ENCODE assay signal across 8 mouse cellular contexts in the genomic region with DNA sequence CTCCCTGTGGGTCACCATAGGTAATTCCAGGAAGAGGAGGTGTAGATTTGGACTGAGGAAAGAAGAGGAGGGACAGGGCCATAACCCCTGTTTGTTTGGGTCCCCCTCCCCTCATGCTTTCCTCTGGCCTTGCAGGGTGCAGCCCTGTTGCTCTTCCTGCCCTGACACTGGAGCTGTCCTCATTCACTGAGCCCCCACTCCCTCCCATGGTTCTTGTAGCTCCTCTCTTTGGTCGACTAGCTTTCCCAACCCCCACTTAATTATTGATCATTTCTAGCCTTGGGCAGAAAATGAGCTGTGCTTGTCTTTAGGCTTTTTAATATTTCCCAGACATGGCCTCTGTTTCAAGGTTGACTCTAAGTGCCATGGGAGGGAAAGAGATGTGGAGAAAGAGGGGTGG. TPM values are rescaled to one million over a fixed set of nuclear protein-coding genes. Genes with fewer than 3 reads are reported as not detected.
DNase-seq lines count a peak whose midpoint lies in the region; ATAC-seq and TF ChIP-seq lines count a peak whose summit lies in the region.

No protein-coding gene starts in this region.

- 36% methylated on average over 1 of the region's 1 CpGs for WGBS in heart, postnatal 0 days
- WGBS in hindbrain, embryonic 15.5 days, result 10% methylated on average over 1 of the region's 1 CpGs
- WGBS in midbrain, postnatal 0 days, result 10% methylated on average over 1 of the region's 1 CpGs

- peaks cover 14% of the 10 kb centered on the region for H3K36me3 ChIP-seq in heart, postnatal 0 days (replicated peaks; ENCODE audit: control insufficient read depth, insufficient read depth, low read length)
- H3K36me3 ChIP-seq in hindbrain, embryonic 15.5 days, result 0 out of 2 replicates have a peak, but pooled peaks cover 8% of the 10 kb centered on the region
- peaks cover 8% of the 10 kb centered on the region; the same call in 1 of the 2 replicates for H3K36me3 ChIP-seq in midbrain, postnatal 0 days (ENCODE audit: insufficient read depth, low read length)

- H3K27ac ChIP-seq in heart, postnatal 0 days (ENCODE audit: low read depth), result peak overlapping the region; percentile 96
- H3K27ac ChIP-seq in brown adipose tissue, adult 24 weeks (replicated peaks; ENCODE audit: low read depth, low read length), result peak overlapping the region; percentile 96
- H3K27ac ChIP-seq in hindbrain, embryonic 15.5 days (replicated peaks), result no peak overlapping the region
- peak overlapping the region; percentile 87; the same call in 1 of the 2 replicates for H3K27ac ChIP-seq in midbrain, postnatal 0 days (ENCODE audit: low read depth, low read length)

- H3K9ac ChIP-seq in heart, postnatal 0 days (replicated peaks; ENCODE audit: low read depth, low read length), result peak overlapping the region; percentile 83
- peak overlapping the region; percentile 75 for H3K9ac ChIP-seq in hindbrain, embryonic 15.5 days
- peak overlapping the region; percentile 80; the same call in 1 of the 2 replicates for H3K9ac ChIP-seq in midbrain, postnatal 0 days (replicated peaks; ENCODE audit: low read length, poor library complexity, severe bottlenecking)

- peak overlapping the region; percentile 65 for H3K4me3 ChIP-seq in heart, postnatal 0 days (ENCODE audit: low read depth, low read length)
- peak overlapping the region; percentile 65 for H3K4me3 ChIP-seq in brown adipose tissue, adult 24 weeks (ENCODE audit: insufficient read depth, low read depth, low read length)
- peak overlapping the region; percentile 91 for H3K4me3 ChIP-seq in hindbrain, embryonic 15.5 days
- H3K4me3 ChIP-seq in midbrain, postnatal 0 days (ENCODE audit: low read depth, low read length), result peak overlapping the region; percentile 73

- intact Hi-C loops in heart, postnatal 10 days (cut with DNase I), result no loop called here
- intact Hi-C loops in left cerebral cortex, postnatal 36 days (cut with DNase I), result no loop called here

- TF ChIP-seq CTCF in heart, postnatal 0 days (IDR thresholded peaks at IDR 0.05; ENCODE audit: low read depth), result no peak
- TF ChIP-seq CTCF in midbrain, postnatal 0 days (IDR thresholded peaks at IDR 0.05), result no peak

- no peak for TF ChIP-seq EP300 in heart, postnatal 0 days (IDR thresholded peaks at IDR 0.05; ENCODE audit: low read depth)

- peak overlapping the region; percentile 85 for H3K4me2 ChIP-seq in heart, postnatal 0 days (ENCODE audit: low read depth, low read length)
- peak overlapping the region; percentile 97 for H3K4me2 ChIP-seq in hindbrain, embryonic 15.5 days
- H3K4me2 ChIP-seq in midbrain, postnatal 0 days (ENCODE audit: low read depth, low read length, poor library complexity, severe bottlenecking), result peak overlapping the region; percentile 93

- peaks cover 9% of the 10 kb centered on the region for H3K4me1 ChIP-seq in heart, postnatal 0 days (ENCODE audit: control insufficient read depth, insufficient read depth)
- peaks cover 11% of the 10 kb centered on the region; the same call in 1 of the 2 replicates for H3K4me1 ChIP-seq in brown adipose tissue, adult 24 weeks (ENCODE audit: control insufficient read depth, insufficient read depth, insufficient read length, low read length)
- peaks cover 34% of the 10 kb centered on the region for H3K4me1 ChIP-seq in hindbrain, embryonic 15.5 days (replicated peaks)
- peaks cover 9% of the 10 kb centered on the region; the same call in 1 of the 2 replicates for H3K4me1 ChIP-seq in midbrain, postnatal 0 days (ENCODE audit: insufficient read depth, low read length)

- ATAC-seq in heart, postnatal 0 days (ENCODE audit: insufficient read depth, low read depth), result no peak
- ATAC-seq in hindbrain, embryonic 15.5 days (ENCODE audit: low FRiP score, low read depth), result no peak
- ATAC-seq in midbrain, postnatal 0 days (ENCODE audit: low FRiP score), result no peak
- no peak for ATAC-seq in erythroid progenitor cell, adult 5-6 weeks (replicated peaks; ENCODE audit: low FRiP score, poor library complexity, severe bottlenecking)

- no peak for DNase-seq in heart, postnatal 0 days (ENCODE audit: low spot score)
- DNase-seq in heart, postnatal 10 days, result no peak
- DNase-seq in midbrain, postnatal 0 days (ENCODE audit: low spot score), result no peak
- no peak for DNase-seq in spleen, postnatal 36 days (ENCODE audit: low spot score in 2 of 2)
- no peak for DNase-seq in left cerebral cortex, postnatal 36 days (ENCODE audit: low spot score in 2 of 2)

- H3K9me3 ChIP-seq in heart, postnatal 0 days (replicated peaks; ENCODE audit: control insufficient read depth, low read length), result no peaks in the 10 kb centered on the region
- no peaks in the 10 kb centered on the region for H3K9me3 ChIP-seq in hindbrain, embryonic 15.5 days
- H3K9me3 ChIP-seq in midbrain, postnatal 0 days (ENCODE audit: low read length), result no peaks in the 10 kb centered on the region

- no peaks in the 10 kb centered on the region for H3K27me3 ChIP-seq in heart, postnatal 0 days (ENCODE audit: control insufficient read depth, insufficient read depth, low read length)
- H3K27me3 ChIP-seq in hindbrain, embryonic 15.5 days, result no peaks in the 10 kb centered on the region
- no peaks in the 10 kb centered on the region for H3K27me3 ChIP-seq in midbrain, postnatal 0 days (ENCODE audit: insufficient read depth, low read length)

RNA-seq across cellular contexts. Expression of a gene that starts 2.2 kb away (rescaled TPM):
- total RNA-seq in heart, postnatal 0 days (2014; rRNA removed; ENCODE audit: low replicate concordance), result 28.6 and 35.6 TPM in 2 replicates
- polyA plus RNA-seq in heart, postnatal 0 days (2015; fragmentation: Nextera tagmentation; extraction: Ambion mirVana), result 22.5 and 23.0 TPM in 2 replicates
- 10 to 100 TPM; 28.8 to 35.2 TPM for total RNA-seq in heart, postnatal 10 days (2021)
- 11.9 and 16.3 TPM in 2 replicates for polyA plus RNA-seq in brown adipose tissue, adult 24 weeks (2012; ENCODE audit: insufficient read depth, insufficient read length, missing spikeins)
- 66.5 and 69.9 TPM in 2 replicates for polyA plus RNA-seq in hindbrain, embryonic 15.5 days (2015; fragmentation: Nextera tagmentation; extraction: Ambion mirVana)
- total RNA-seq in midbrain, postnatal 0 days (2014; rRNA removed), result 78.9 and 93.8 TPM in 2 replicates
- 77.3 and 84.0 TPM in 2 replicates for polyA plus RNA-seq in midbrain, postnatal 0 days (2015; fragmentation: Nextera tagmentation; extraction: Ambion mirVana)
- 10 to 100 TPM; 24.9 to 27.0 TPM for total RNA-seq in left cerebral cortex, postnatal 36 days (2021)
- total RNA-seq in erythroid progenitor cell, adult 5-6 weeks (2015; ENCODE audit: low replicate concordance), result 5.9 and 7.6 TPM in 2 replicates
- total RNA-seq in erythroid progenitor cell, adult 5-6 weeks (2017; ENCODE audit: low replicate concordance), result 7.2 and 8.4 TPM in 2 replicates

RNA-seq across cellular contexts. Expression of a gene that starts 2.9 kb away (rescaled TPM):
- total RNA-seq in heart, postnatal 0 days (2014; rRNA removed; ENCODE audit: low replicate concordance), result 28.0 and 64.4 TPM in 2 replicates
- polyA plus RNA-seq in heart, postnatal 0 days (2015; fragmentation: Nextera tagmentation; extraction: Ambion mirVana), result 27.8 and 28.4 TPM in 2 replicates
- 10 to 100 TPM; 27.7 TPM for total RNA-seq in heart, postnatal 10 days (2021)
- 22.1 and 23.5 TPM in 2 replicates for polyA plus RNA-seq in brown adipose tissue, adult 24 weeks (2012; ENCODE audit: insufficient read depth, insufficient read length, missing spikeins)
- 34.5 and 36.6 TPM in 2 replicates for polyA plus RNA-seq in hindbrain, embryonic 15.5 days (2015; fragmentation: Nextera tagmentation; extraction: Ambion mirVana)
- total RNA-seq in midbrain, postnatal 0 days (2014; rRNA removed), result 36.5 and 37.1 TPM in 2 replicates
- 34.8 and 36.5 TPM in 2 replicates for polyA plus RNA-seq in midbrain, postnatal 0 days (2015; fragmentation: Nextera tagmentation; extraction: Ambion mirVana)
- 10 to 100 TPM; 21.6 to 22.9 TPM for total RNA-seq in left cerebral cortex, postnatal 36 days (2021)
- total RNA-seq in erythroid progenitor cell, adult 5-6 weeks (2015; ENCODE audit: low replicate concordance), result 27.8 and 38.6 TPM in 2 replicates
- total RNA-seq in erythroid progenitor cell, adult 5-6 weeks (2017; ENCODE audit: low replicate concordance), result 19.0 and 36.1 TPM in 2 replicates

RNA-seq across cellular contexts. Expression of a gene that starts 22.9 kb away (rescaled TPM):
- total RNA-seq in heart, postnatal 0 days (2014; rRNA removed; ENCODE audit: low replicate concordance), result 0.11 and 0.15 TPM in 2 replicates
- 0.49 and 0.67 TPM in 2 replicates for polyA plus RNA-seq in heart, postnatal 0 days (2015; fragmentation: Nextera tagmentation; extraction: Ambion mirVana)
- total RNA-seq in heart, postnatal 10 days (2021), result under 1 TPM; 0.37 to 0.38 TPM
- polyA plus RNA-seq in brown adipose tissue, adult 24 weeks (2012; ENCODE audit: insufficient read depth, insufficient read length, missing spikeins), result 0.63 and 1.5 TPM in 2 replicates
- 0.47 and 0.72 TPM in 2 replicates for polyA plus RNA-seq in hindbrain, embryonic 15.5 days (2015; fragmentation: Nextera tagmentation; extraction: Ambion mirVana)
- total RNA-seq in midbrain, postnatal 0 days (2014; rRNA removed), result 0.27 TPM in 1 of 2 replicates, not detected in the other
- polyA plus RNA-seq in midbrain, postnatal 0 days (2015; fragmentation: Nextera tagmentation; extraction: Ambion mirVana), result 0.32 TPM in 2 replicates
- total RNA-seq in left cerebral cortex, postnatal 36 days (2021), result 1 to 10 TPM; 1.1 TPM
- 0.84 and 1.1 TPM in 2 replicates for total RNA-seq in erythroid progenitor cell, adult 5-6 weeks (2015; ENCODE audit: low replicate concordance)
- total RNA-seq in erythroid progenitor cell, adult 5-6 weeks (2017; ENCODE audit: low replicate concordance), result not detected in 2 replicates

RNA-seq across cellular contexts. Expression of a gene that starts 30.5 kb away (rescaled TPM):
- 108 and 126 TPM in 2 replicates for total RNA-seq in heart, postnatal 0 days (2014; rRNA removed; ENCODE audit: low replicate concordance)
- polyA plus RNA-seq in heart, postnatal 0 days (2015; fragmentation: Nextera tagmentation; extraction: Ambion mirVana), result 88.4 and 89.4 TPM in 2 replicates
- 10 to 100 TPM; 58.4 to 65.6 TPM for total RNA-seq in heart, postnatal 10 days (2021)
- polyA plus RNA-seq in brown adipose tissue, adult 24 weeks (2012; ENCODE audit: insufficient read depth, insufficient read length, missing spikeins), result 178 and 185 TPM in 2 replicates
- 92.7 and 101 TPM in 2 replicates for polyA plus RNA-seq in hindbrain, embryonic 15.5 days (2015; fragmentation: Nextera tagmentation; extraction: Ambion mirVana)
- 58.5 and 62.7 TPM in 2 replicates for total RNA-seq in midbrain, postnatal 0 days (2014; rRNA removed)
- 82.5 and 83.9 TPM in 2 replicates for polyA plus RNA-seq in midbrain, postnatal 0 days (2015; fragmentation: Nextera tagmentation; extraction: Ambion mirVana)
- 10 to 100 TPM; 49.2 to 53.5 TPM for total RNA-seq in left cerebral cortex, postnatal 36 days (2021)
- total RNA-seq in erythroid progenitor cell, adult 5-6 weeks (2015; ENCODE audit: low replicate concordance), result 72.1 and 81.3 TPM in 2 replicates
- 35.4 and 49.5 TPM in 2 replicates for total RNA-seq in erythroid progenitor cell, adult 5-6 weeks (2017; ENCODE audit: low replicate concordance)

RNA-seq across cellular contexts. Expression of a gene that starts 33.1 kb away (rescaled TPM):
- total RNA-seq in heart, postnatal 0 days (2014; rRNA removed; ENCODE audit: low replicate concordance), result 3.9 TPM in 1 of 2 replicates, not detected in the other
- not detected in 2 replicates for polyA plus RNA-seq in heart, postnatal 0 days (2015; fragmentation: Nextera tagmentation; extraction: Ambion mirVana)
- total RNA-seq in heart, postnatal 10 days (2021), result not detected
- polyA plus RNA-seq in brown adipose tissue, adult 24 weeks (2012; ENCODE audit: insufficient read depth, insufficient read length, missing spikeins), result not detected in 2 replicates
- polyA plus RNA-seq in hindbrain, embryonic 15.5 days (2015; fragmentation: Nextera tagmentation; extraction: Ambion mirVana), result 0.29 TPM in 1 of 2 replicates, not detected in the other
- not detected in 2 replicates for total RNA-seq in midbrain, postnatal 0 days (2014; rRNA removed)
- polyA plus RNA-seq in midbrain, postnatal 0 days (2015; fragmentation: Nextera tagmentation; extraction: Ambion mirVana), result not detected in 2 replicates
- total RNA-seq in left cerebral cortex, postnatal 36 days (2021), result under 1 TPM; 0.39 to 0.86 TPM
- total RNA-seq in erythroid progenitor cell, adult 5-6 weeks (2015; ENCODE audit: low replicate concordance), result not detected in 2 replicates
- not detected in 2 replicates for total RNA-seq in erythroid progenitor cell, adult 5-6 weeks (2017; ENCODE audit: low replicate concordance)
